Mouse (Mus musculus) CH12.LX (cell line): ENCODE results near the gene Hsd17b14. TPM values are rescaled to one million over a fixed set of nuclear protein-coding genes. Genes with fewer than 3 reads are reported as not detected.

Source experiments
- DNase-seq: peaks from one replicate; pipeline ENCODE4 v3.0.0-alpha.2; 2013; ENCODE audit errors: extremely low read depth
- H3K27ac ChIP-seq: 2 replicates; pipeline ENCODE4 v1.5.1; 2012; ENCODE audit warnings: low read depth, mild to moderate bottlenecking, control low read depth, moderate library complexity; ENCODE audit not compliant: insufficient read depth
- H3K27me3 ChIP-seq: replicated peaks from 2 replicates; pipeline ENCODE3; 2012; ENCODE audit warnings: inconsistent platforms
- H3K36me3 ChIP-seq, 2 experiments: replicated peaks in 1 of 2; 2 replicates each; pipeline versions ENCODE3 to v1.6.1; 2012; ENCODE audit warnings: inconsistent platforms in 1 of 2, low read length in 1 of 2, mild to moderate bottlenecking in 1 of 2, mixed read lengths in 1 of 2, moderate library complexity in 1 of 2; ENCODE audit not compliant: control insufficient read depth in 1 of 2, insufficient read depth in 1 of 2
- H3K4me1 ChIP-seq, 2 experiments: 2 replicates each; pipeline ENCODE4 v1.6.1; 2012; ENCODE audit warnings: inconsistent platforms in 1 of 2, moderate library complexity in 1 of 2; ENCODE audit not compliant: insufficient read depth in 2 of 2, control insufficient read depth in 1 of 2
- H3K4me2 ChIP-seq: 2 replicates; pipeline ENCODE4 v1.6.1; 2012; ENCODE audit warnings: low read depth, mild to moderate bottlenecking, control low read depth; ENCODE audit not compliant: poor library complexity, insufficient read depth, severe bottlenecking
- H3K4me3 ChIP-seq, 3 experiments: fragments of 150-350 bp in 1 of 3; sonication (generic) in 1 of 3; replicated peaks in 1 of 3; 2 replicates each; pipeline versions ENCODE3 to v1.5.1; 2011 to 2012; ENCODE audit warnings: low read depth in 2 of 3, low read length in 2 of 3, mild to moderate bottlenecking in 2 of 3, moderate library complexity in 2 of 3, control low read depth in 1 of 3, improper control_type of control experiment in 1 of 3, inconsistent platforms in 1 of 3, mixed read lengths in 1 of 3; ENCODE audit not compliant: poor library complexity in 1 of 3
- H3K79me2 ChIP-seq: replicated peaks from 2 replicates; pipeline ENCODE4 v1.6.1; 2012; ENCODE audit warnings: mild to moderate bottlenecking, moderate library complexity; ENCODE audit not compliant: control insufficient read depth, poor library complexity, insufficient read depth, severe bottlenecking; ENCODE audit errors: extremely low read depth
- H3K9ac ChIP-seq: 2 replicates; pipeline ENCODE4 v1.6.1; 2012; ENCODE audit warnings: low read depth, mild to moderate bottlenecking, control low read depth, moderate library complexity; ENCODE audit not compliant: insufficient read depth
- H3K9me3 ChIP-seq: replicated peaks from 2 replicates; pipeline ENCODE3; 2012; ENCODE audit warnings: low read length, inconsistent platforms, mixed read lengths
- CHD1 ChIP-seq: IDR thresholded peaks from 2 replicates; pipeline ENCODE4 v1.6.1; 2012; ENCODE audit warnings: low read depth, low read length, improper control_type of control experiment, inconsistent platforms
- CHD2 ChIP-seq: IDR thresholded peaks from 2 replicates; pipeline ENCODE4 v1.6.1; 2011; ENCODE audit warnings: low read length, improper control_type of control experiment
- CTCF ChIP-seq, 2 experiments: IDR thresholded peaks in 1 of 2; conservative IDR thresholded peaks in 1 of 2; 2 replicates each; pipeline ENCODE4 v1.5.1; 2011 to 2012; ENCODE audit warnings: low read depth in 2 of 2, low read length in 2 of 2, improper control_type of control experiment in 1 of 2, inconsistent platforms in 1 of 2, mild to moderate bottlenecking in 1 of 2, moderate library complexity in 1 of 2
- E2F4 ChIP-seq: IDR thresholded peaks from 2 replicates; pipeline ENCODE4 v1.6.1; 2011; ENCODE audit warnings: low read depth, low read length, improper control_type of control experiment; ENCODE audit not compliant: insufficient replicate concordance
- ELF1 ChIP-seq: IDR thresholded peaks from 2 replicates; pipeline ENCODE4 v1.6.1; 2014; ENCODE audit warnings: low read depth, mild to moderate bottlenecking, inconsistent platforms, low read length, improper control_type of control experiment
- IRF4 ChIP-seq: IDR thresholded peaks from 2 replicates; pipeline ENCODE4 v1.6.1; 2014; ENCODE audit warnings: low read depth, mild to moderate bottlenecking, inconsistent platforms, low read length, improper control_type of control experiment
- KAT2A ChIP-seq: IDR thresholded peaks from 2 replicates; pipeline ENCODE4 v1.6.1; 2012; ENCODE audit warnings: low read length, improper control_type of control experiment, inconsistent platforms; ENCODE audit not compliant: insufficient replicate concordance
- MXI1 ChIP-seq: IDR thresholded peaks from 2 replicates; pipeline ENCODE4 v1.6.1; 2011; ENCODE audit warnings: mild to moderate bottlenecking, low read depth, low read length, improper control_type of control experiment
- MYC ChIP-seq: IDR thresholded peaks from 2 replicates; pipeline ENCODE4 v1.6.1; 2011; ENCODE audit warnings: low read depth, mild to moderate bottlenecking, improper control_type of control experiment, low read length
- NELFE ChIP-seq: IDR thresholded peaks from 2 replicates; pipeline ENCODE4 v1.6.1; 2011; ENCODE audit warnings: low read depth, low read length, improper control_type of control experiment
- NRF1 ChIP-seq: IDR thresholded peaks from 2 replicates; pipeline ENCODE4 v1.6.1; 2014; ENCODE audit warnings: low read depth, mild to moderate bottlenecking, inconsistent platforms, low read length, improper control_type of control experiment, moderate library complexity
- POLR2A ChIP-seq: IDR thresholded peaks from 2 replicates; pipeline ENCODE4 v1.6.1; 2011; ENCODE audit warnings: low read depth, mild to moderate bottlenecking, improper control_type of control experiment, low read length
- RAD21 ChIP-seq: IDR thresholded peaks from 2 replicates; pipeline ENCODE4 v1.6.1; 2011; ENCODE audit warnings: low read depth, mild to moderate bottlenecking, low read length, improper control_type of control experiment, moderate library complexity
- SMC3 ChIP-seq: IDR thresholded peaks from 2 replicates; pipeline ENCODE4 v1.6.1; 2011; ENCODE audit warnings: low read depth, low read length, improper control_type of control experiment
- TBP ChIP-seq: conservative IDR thresholded peaks from 2 replicates; pipeline ENCODE4 v1.6.1; 2011; ENCODE audit warnings: low read depth, low read length, improper control_type of control experiment
- TCF12 ChIP-seq: IDR thresholded peaks from 2 replicates; pipeline ENCODE4 v1.6.1; 2014; ENCODE audit warnings: low read depth, mild to moderate bottlenecking, inconsistent platforms, low read length, improper control_type of control experiment
- UBTF ChIP-seq: IDR thresholded peaks from 2 replicates; pipeline ENCODE4 v1.6.1; 2012; ENCODE audit warnings: low read depth, mild to moderate bottlenecking, inconsistent platforms, low read length, improper control_type of control experiment, moderate library complexity
- ZMIZ1 ChIP-seq: IDR thresholded peaks from 2 replicates; pipeline ENCODE4 v1.6.1; 2012; ENCODE audit warnings: low read depth, mild to moderate bottlenecking, inconsistent platforms, low read length, improper control_type of control experiment
- dilution Hi-C: fragments of 300-500 bp; cut with MboI; formaldehyde crosslinking; loops from 2 replicates; pipeline ENCODE4 v1.14.3; 2020; ENCODE audit warnings: low sequenced_read_pairs; ENCODE audit not compliant: extremely low pct_unique_long_range_greater_than_20kb, extremely low pct_ligation_motif_present
- in situ Hi-C: fragments of 300-500 bp; cut with MboI; formaldehyde crosslinking; loops from 3 replicates; pipeline ENCODE4 v1.14.3; 2019; ENCODE audit warnings: low sequenced_read_pairs, low pct_ligation_motif_present, low pct_unique_long_range_greater_than_20kb, mixed read lengths
- polyA plus RNA-seq: library from polyadenylated mRNA; unstranded; fragments of >175 nt; gene quantifications from 2 replicates; pipeline ENCODE4 v1.2.1, GENCODE M21; 2012; ENCODE audit warnings: low read depth; ENCODE audit not compliant: insufficient read length
- total RNA-seq, 2 experiments: library from RNA; depleted of rRNA; stranded (reverse); fragments of 300-350 nt in 1 of 2; fragments of >200 nt in 1 of 2; gene quantifications; 2 replicates each; pipeline ENCODE4 v1.2.3; 2012 to 2014

Gene Hsd17b14
- total and polyA plus RNA-seq, 3 experiments: 2.3 TPM; not detected in 2

- peaks cover 14% of the 10 kb centered on the region for H3K9me3 ChIP-seq
- dilution Hi-C loops: no loop called here
- peaks cover 0 to 7% of the 10 kb centered on the region in 2 experiments for H3K36me3 ChIP-seq
- no peak for TF ChIP-seq IRF4
- no peak for DNase-seq
- no peaks in the 10 kb centered on the region for H3K27me3 ChIP-seq
- no peak overlapping the region for H3K4me2 ChIP-seq
- no peak overlapping the region for H3K9ac ChIP-seq
- H3K79me2 ChIP-seq: no peaks in the 10 kb centered on the region
- no peak overlapping the region for H3K27ac ChIP-seq
- in situ Hi-C loops: no loop called here
- H3K4me1 ChIP-seq: peaks cover 0 to 43% of the 10 kb centered on the region in 2 experiments; a peak in 3 of 4 replicates
- H3K4me3 ChIP-seq: no peak overlapping the region
Observed at GRCm38 (mm10) chr7:45598960-45599879, 44.5 kb downstream of the Hsd17b14 start.

- Histone ChIP-seq H3K4me3 (no peak overlapping the region), H3K9me3 (no peaks in the 10 kb centered on the region), H3K27me3 (no peaks in the 10 kb centered on the region), H3K36me3 (no peaks in the 10 kb centered on the region), H3K4me1 (peaks cover 0 to 30% of the 10 kb centered on the region in 2 experiments; a peak in 2 of 4 replicates), H3K27ac (no peak overlapping the region), H3K4me2 (no peak overlapping the region), H3K9ac (no peak overlapping the region), H3K79me2 (no peaks in the 10 kb centered on the region)
- no peak for DNase-seq
- in situ Hi-C loops (no loop called here), dilution Hi-C loops (no loop called here)
- TF ChIP-seq NRF1: no peak
- no peak for TF ChIP-seq ELF1
- no peak for TF ChIP-seq UBTF
- no peak for TF ChIP-seq ZMIZ1
- no peak for TF ChIP-seq NELFE
- no peak for TF ChIP-seq SMC3
- no peak for TF ChIP-seq POLR2A
- TF ChIP-seq CHD1: no peak
- TF ChIP-seq CTCF (conservative IDR thresholded peaks at IDR 0.05 in 1 of 2, IDR thresholded peaks at IDR 0.05 in 1 of 2; ENCODE audit: low read depth in 2 of 2, low read length in 2 of 2): no peak
- no peak for TF ChIP-seq E2F4
- no peak for TF ChIP-seq CHD2
- no peak for TF ChIP-seq MYC
- TF ChIP-seq RAD21: no peak
- TF ChIP-seq KAT2A: no peak
- no peak for TF ChIP-seq TCF12
- no peak for TF ChIP-seq TBP
- no peak for TF ChIP-seq MXI1
Observed at GRCm38 (mm10) chr7:45605704-45606289, 51.1 kb downstream of the Hsd17b14 start.
